Mouse (Mus musculus): ENCODE data around the gene Rnpepl1. TPM values are rescaled to one million over a fixed set of nuclear protein-coding genes. Genes with fewer than 3 reads are reported as not detected.
"Not testable (repeated sequence)": the region's sequence is repeated elsewhere in the genome, so short reads cannot be mapped to it uniquely, and the experiment has no call there.

The Rnpepl1 gene
- polyA plus RNA-seq, 1 experiment from 2014 or later: 32.9 TPM

DNA sequence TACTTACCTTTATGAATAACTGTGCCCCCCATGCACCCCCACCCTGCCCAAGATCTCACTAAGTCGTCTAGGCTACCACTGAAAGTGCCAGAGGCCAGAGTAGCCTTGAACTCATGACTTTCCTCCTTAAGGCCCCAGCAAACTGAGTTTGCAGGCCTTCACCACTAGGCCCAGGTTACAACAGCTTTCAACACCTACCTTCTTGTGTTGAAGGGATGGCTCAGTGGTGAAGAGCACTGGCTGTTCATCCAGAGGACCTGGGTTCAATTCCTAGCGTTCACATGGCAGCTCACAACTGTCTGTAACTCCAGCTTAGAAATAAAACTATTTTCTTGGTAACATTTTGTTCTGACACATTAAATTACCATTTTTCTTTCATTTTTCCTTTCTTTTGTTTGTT lies 43.1 kb downstream of the Rnpepl1 start:
- H3K27ac ChIP-seq: no peak overlapping the region
- H3K36me3 ChIP-seq (replicated peaks): peaks cover 5% of the 10 kb centered on the region
- WGBS: 67% methylated on average over 2 of the region's 2 CpGs
- H3K4me2 ChIP-seq: no peak overlapping the region
- no peaks in the 10 kb centered on the region for H3K4me1 ChIP-seq
- H3K4me3 ChIP-seq: no peak overlapping the region
- no peaks in the 10 kb centered on the region for H3K27me3 ChIP-seq (replicated peaks)
- H3K9ac ChIP-seq: no peak overlapping the region
- ATAC-seq (replicated peaks): no peak
- no peaks in the 10 kb centered on the region for H3K9me3 ChIP-seq

DNA sequence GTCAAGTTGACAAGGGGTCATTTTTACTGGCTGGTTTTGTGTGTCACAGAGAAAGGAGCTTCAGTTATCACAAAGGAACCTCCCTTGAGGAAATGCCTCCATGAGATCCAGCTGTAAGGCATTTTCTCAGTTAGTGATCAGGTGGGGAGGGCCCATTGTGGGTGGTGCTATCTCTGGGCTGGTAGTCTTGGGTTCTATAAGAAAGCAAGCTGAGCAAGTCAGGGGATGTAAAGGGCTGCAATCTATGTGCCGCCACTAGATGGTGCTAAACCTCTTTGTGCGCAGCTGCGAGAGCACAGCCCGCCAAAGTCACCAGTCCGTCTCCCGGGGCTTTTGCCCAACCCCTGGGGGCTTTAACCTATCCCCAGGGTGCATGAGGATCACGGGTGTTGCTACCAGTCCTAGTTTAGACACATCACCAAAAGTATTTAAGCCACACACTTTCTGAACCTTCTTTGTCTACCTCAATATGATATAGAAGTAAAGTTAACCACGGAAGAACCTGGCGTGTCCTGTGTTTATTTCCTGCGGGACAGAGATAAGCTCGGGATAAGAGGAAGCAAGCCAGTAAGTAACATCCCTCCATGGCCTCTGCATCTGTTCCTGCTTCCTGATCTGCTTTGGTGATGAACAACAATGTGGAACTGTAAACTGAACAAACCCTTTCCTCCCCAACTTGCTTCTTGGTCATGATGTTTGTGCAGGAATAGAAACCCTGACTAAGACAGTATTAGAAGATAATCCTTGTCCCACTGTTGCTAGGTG lies 46.2 kb downstream of the Rnpepl1 start:
- ATAC-seq (replicated peaks): peak; percentile 42; the same call in 1 of the 2 replicates
- 8% methylated on average over 11 of the region's 11 CpGs for WGBS

GRCm38 (mm10) chr1:92958999-92959398 lies 48.4 kb downstream of the Rnpepl1 start:
- H3K27ac ChIP-seq: no peak overlapping the region

More for the DNA sequence above, 46.2 kb downstream of the Rnpepl1 start:
- not testable (repeated sequence) for H3K9me3 ChIP-seq; H3K36me3 ChIP-seq (replicated peaks); H3K4me3 ChIP-seq; H3K27ac ChIP-seq; H3K4me1 ChIP-seq; H3K27me3 ChIP-seq (replicated peaks); H3K9ac ChIP-seq
- peak overlapping the region; percentile 37 for H3K4me2 ChIP-seq

GRCm38 (mm10) chr1:92970791-92971190 lies 60.2 kb downstream of the Rnpepl1 start:
- H3K27ac ChIP-seq; H3K4me1 ChIP-seq; ATAC-seq (replicated peaks); H3K27me3 ChIP-seq (replicated peaks); H3K4me2 ChIP-seq; H3K36me3 ChIP-seq (replicated peaks); H3K9me3 ChIP-seq; H3K4me3 ChIP-seq; H3K9ac ChIP-seq: not testable (repeated sequence)
- 85% methylated on average over 6 of the region's 6 CpGs for WGBS

More at GRCm38 (mm10) chr1:92958999-92959398, 48.4 kb downstream of the Rnpepl1 start:
- no peaks in the 10 kb centered on the region for H3K9me3 ChIP-seq
- no peak overlapping the region for H3K9ac ChIP-seq
- no peaks in the 10 kb centered on the region for H3K4me1 ChIP-seq
- H3K36me3 ChIP-seq (replicated peaks): no peaks in the 10 kb centered on the region
- ATAC-seq (replicated peaks): no peak
- H3K27me3 ChIP-seq (replicated peaks): no peaks in the 10 kb centered on the region
- H3K4me2 ChIP-seq: no peak overlapping the region
- no peak overlapping the region for H3K4me3 ChIP-seq
- 95% methylated on average over 1 of the region's 1 CpGs for WGBS

- Histone ChIP-seq H3K4me3 (no peak overlapping the region), H3K4me1 (no peaks in the 10 kb centered on the region), H3K4me2 (no peak overlapping the region), H3K36me3 (replicated peaks) (no peaks in the 10 kb centered on the region), H3K9ac (no peak overlapping the region), H3K9me3 (no peaks in the 10 kb centered on the region), H3K27me3 (replicated peaks) (no peaks in the 10 kb centered on the region), H3K27ac (no peak overlapping the region)
- no peak for ATAC-seq (replicated peaks)
- 91% methylated on average over 7 of the region's 7 CpGs for WGBS
These were observed 61.6 kb downstream of the Rnpepl1 start for GRCm38 (mm10) chr1:92971879-92972795.

- no peak overlapping the region for H3K27ac ChIP-seq
- WGBS: 71% methylated on average over 1 of the region's 1 CpGs
- H3K27me3 ChIP-seq (replicated peaks): no peaks in the 10 kb centered on the region
- no peaks in the 10 kb centered on the region for H3K9me3 ChIP-seq
- H3K4me2 ChIP-seq: no peak overlapping the region
- H3K36me3 ChIP-seq (replicated peaks): no peaks in the 10 kb centered on the region
- H3K4me1 ChIP-seq: no peaks in the 10 kb centered on the region
- ATAC-seq (replicated peaks): no peak
- H3K4me3 ChIP-seq: no peak overlapping the region
- H3K9ac ChIP-seq: no peak overlapping the region
These were observed 62.3 kb downstream of the Rnpepl1 start for GRCm38 (mm10) chr1:92972854-92973253.

Other genes starting within 250 kb of the Rnpepl1 start
- gene Gpc1, start 79.1 kb upstream of the Rnpepl1 start, polyA plus RNA-seq (2015; fragmentation: Nextera tagmentation; extraction: Ambion mirVana): 62.3 and 66.1 TPM in 2 replicates
- gene Ankmy1, start 7.9 kb upstream of the Rnpepl1 start, polyA plus RNA-seq (2015; fragmentation: Nextera tagmentation; extraction: Ambion mirVana): 0.69 and 0.88 TPM in 2 replicates
- 15.4 and 15.7 TPM in 2 replicates for gene Dusp28, start 3.8 kb upstream of the Rnpepl1 start, polyA plus RNA-seq (2015; fragmentation: Nextera tagmentation; extraction: Ambion mirVana)
- 66.7 and 67.7 TPM in 2 replicates for gene Capn10, start 23.6 kb downstream of the Rnpepl1 start, polyA plus RNA-seq (2015; fragmentation: Nextera tagmentation; extraction: Ambion mirVana)
- gene Gpr35, start 40.1 kb downstream of the Rnpepl1 start, polyA plus RNA-seq (2015; fragmentation: Nextera tagmentation; extraction: Ambion mirVana): 0.30 and 0.50 TPM in 2 replicates
- gene Aqp12, start 95.6 kb downstream of the Rnpepl1 start, polyA plus RNA-seq (2015; fragmentation: Nextera tagmentation; extraction: Ambion mirVana): not detected in 2 replicates
- 498 and 502 TPM in 2 replicates for gene Kif1a, start 191.2 kb downstream of the Rnpepl1 start, polyA plus RNA-seq (2015; fragmentation: Nextera tagmentation; extraction: Ambion mirVana)
- not detected in 2 replicates for gene Agxt, start 224.5 kb downstream of the Rnpepl1 start, polyA plus RNA-seq (2015; fragmentation: Nextera tagmentation; extraction: Ambion mirVana)